Mouse (Mus musculus): Measurements from ENCODE around the gene Eln. TPM values are rescaled to one million over a fixed set of nuclear protein-coding genes. Genes with fewer than 3 reads are reported as not detected.

Eln gene
- 12.4 and 12.9 TPM in 2 replicates for polyA plus RNA-seq (2016; fragmentation: Nextera tagmentation; extraction: Ambion mirVana)

- H3K4me3 ChIP-seq (replicated peaks), result peak within 1 kb of the TSS; percentile 44
- H3K4me2 ChIP-seq, result peak within 1 kb of the TSS; percentile 77
- H3K36me3 ChIP-seq, result no peaks in the 10 kb centered on the region
- H3K27ac ChIP-seq, result peak within 1 kb of the TSS; percentile 80
- H3K9me3 ChIP-seq, result no peaks in the 10 kb centered on the region
- peak; percentile 49 for ATAC-seq (ENCODE audit: insufficient number of reproducible peaks, insufficient read depth, low FRiP score, low TSS enrichment, low read depth)
- H3K4me1 ChIP-seq (replicated peaks), result peaks cover 36% of the 10 kb centered on the region
- WGBS, result 1% methylated on average over 22 of the region's 28 CpGs
- peak within 1 kb of the TSS; percentile 69 for H3K9ac ChIP-seq (replicated peaks)
- peaks cover 26% of the 10 kb centered on the region; the same call in 1 of the 2 replicates for H3K27me3 ChIP-seq
Measured at GRCm38 (mm10) chr5:134746890-134747511, at the start of gene Eln. Eln (minus strand) TSS chr5:134747323.

DNA sequence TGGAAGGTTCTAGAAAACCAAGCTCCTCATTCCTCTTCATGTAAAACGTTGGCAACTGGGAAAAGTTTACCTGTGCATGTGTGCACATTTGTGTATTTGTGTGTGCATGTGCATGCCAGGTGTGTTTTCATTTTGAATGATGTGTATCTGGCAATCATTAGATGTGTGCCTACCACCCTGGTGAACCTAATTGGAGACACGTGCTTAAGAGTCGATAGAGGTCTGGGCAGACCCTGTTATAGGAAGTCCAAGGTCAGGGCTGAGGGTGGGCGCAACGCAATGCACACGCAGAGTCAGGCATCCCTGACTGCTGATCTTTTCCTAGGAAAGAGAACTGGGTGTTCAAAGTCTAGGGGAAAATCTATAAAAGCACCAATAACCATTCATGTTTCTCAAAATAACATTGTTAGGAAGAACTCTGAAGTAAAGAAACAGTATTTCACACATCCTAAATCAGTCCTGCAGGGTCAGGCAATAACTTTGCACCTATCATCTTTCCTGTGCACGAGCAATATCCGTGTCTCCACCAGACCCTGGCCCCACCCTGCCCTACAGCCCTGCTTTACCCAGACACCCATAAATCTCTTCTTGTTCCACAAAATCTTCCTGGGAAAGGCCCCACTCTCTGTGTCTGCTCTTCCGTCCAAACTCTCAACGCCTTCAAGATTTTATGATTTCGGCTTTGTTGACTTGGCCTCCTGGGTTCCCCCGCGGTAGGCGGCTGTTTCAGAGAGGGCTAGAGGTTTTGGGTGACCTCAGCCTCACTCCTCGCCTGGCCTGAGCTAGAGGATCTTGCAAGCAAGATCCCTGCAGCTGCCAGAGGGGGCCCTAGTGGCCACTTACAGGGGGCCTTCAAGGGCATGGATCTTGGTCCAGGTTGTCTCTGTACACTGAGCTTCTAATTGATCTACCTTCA is 43.2 kb upstream of the Eln start:
- no peak overlapping the region for H3K9ac ChIP-seq (replicated peaks)
- no peak overlapping the region for H3K4me2 ChIP-seq
- H3K36me3 ChIP-seq, result no peaks in the 10 kb centered on the region
- peaks cover 12% of the 10 kb centered on the region for H3K9me3 ChIP-seq
- H3K27me3 ChIP-seq, result peaks cover 8% of the 10 kb centered on the region; the same call in 1 of the 2 replicates
- 0 out of 2 replicates have a peak, but pooled peaks have one; percentile 41 for ATAC-seq (ENCODE audit: insufficient number of reproducible peaks, insufficient read depth, low FRiP score, low TSS enrichment, low read depth)
- peak overlapping the region; percentile 41; the same call in 1 of the 2 replicates for H3K27ac ChIP-seq
- H3K4me3 ChIP-seq (replicated peaks), result no peak overlapping the region
- 25% methylated on average over 15 of the region's 15 CpGs for WGBS
- H3K4me1 ChIP-seq (replicated peaks), result peaks cover 28% of the 10 kb centered on the region

- Histone ChIP-seq H3K27me3 (peaks cover 7% of the 10 kb centered on the region; the same call in 1 of the 2 replicates), H3K9ac (replicated peaks) (no peak overlapping the region), H3K4me1 (replicated peaks) (peaks cover 37% of the 10 kb centered on the region), H3K36me3 (no peaks in the 10 kb centered on the region), H3K4me2 (no peak overlapping the region), H3K4me3 (replicated peaks) (no peak overlapping the region), H3K9me3 (peaks cover 12% of the 10 kb centered on the region), H3K27ac (no peak overlapping the region)
- ATAC-seq (ENCODE audit: insufficient number of reproducible peaks, insufficient read depth, low FRiP score, low TSS enrichment, low read depth), result no peak
- 11% methylated on average over 12 of the region's 12 CpGs for WGBS
Measured at GRCm38 (mm10) chr5:134788237-134788636, 41.1 kb upstream of the Eln start.

DNA sequence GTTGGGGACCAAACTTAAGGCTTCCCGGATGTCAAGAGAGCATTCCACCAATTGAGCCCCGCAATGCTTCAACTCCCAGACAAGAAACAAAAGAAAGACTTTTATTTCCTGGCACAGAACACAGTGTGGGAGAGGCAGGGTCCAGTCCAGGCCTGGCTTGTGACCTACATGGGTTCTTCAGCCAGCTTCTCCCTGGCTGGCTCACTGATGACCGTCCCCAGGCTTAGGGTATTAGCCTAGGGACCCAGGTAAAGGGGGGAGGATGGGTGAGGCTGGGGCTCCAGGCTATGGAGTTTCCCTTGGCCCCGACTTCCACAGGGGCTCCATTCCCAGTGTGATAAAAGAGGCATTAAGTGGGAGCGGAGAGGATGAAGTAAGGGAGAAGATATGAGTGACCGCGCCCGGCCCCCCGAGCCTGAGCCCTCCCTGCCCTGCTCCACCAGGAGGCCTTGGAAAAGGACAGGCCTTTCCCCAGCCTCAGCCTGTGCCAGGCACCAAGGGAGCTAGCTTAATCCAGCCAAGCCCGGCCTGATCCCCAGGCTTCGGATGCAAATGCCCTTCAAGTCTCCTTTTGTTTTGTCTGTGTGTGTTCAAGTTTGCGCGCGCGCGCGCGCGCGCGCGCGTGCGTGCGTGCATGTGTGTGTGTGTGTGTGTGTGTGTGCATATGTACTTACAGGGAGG is 38.7 kb upstream of the Eln start:
- 68% methylated on average over 25 of the region's 25 CpGs for WGBS
- Histone ChIP-seq H3K9ac (replicated peaks) (no peak overlapping the region), H3K36me3 (no peaks in the 10 kb centered on the region)

DNA sequence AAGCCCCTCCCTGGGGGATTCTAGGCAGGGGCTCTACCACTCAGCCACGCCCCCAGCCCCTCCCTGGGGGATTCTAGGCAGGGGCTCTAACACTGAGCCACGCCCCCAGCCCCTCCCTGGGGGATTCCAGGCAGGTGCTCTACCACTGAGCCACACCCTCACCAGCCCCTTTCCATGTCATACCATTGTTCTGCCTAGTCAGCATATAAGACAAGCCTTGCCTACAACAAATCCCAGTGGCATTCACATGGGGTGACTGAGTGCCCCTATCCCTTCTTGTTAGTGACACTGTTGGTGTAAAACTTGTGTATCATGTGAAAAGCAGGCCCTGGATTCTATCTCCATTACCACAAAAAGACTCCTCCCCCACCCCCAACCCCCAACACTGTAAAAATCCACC is 36.7 kb upstream of the Eln start:
- H3K4me1 ChIP-seq (replicated peaks), result peaks cover 24% of the 10 kb centered on the region
- ATAC-seq (ENCODE audit: insufficient number of reproducible peaks, insufficient read depth, low FRiP score, low TSS enrichment, low read depth), result no peak
- peaks cover 20% of the 10 kb centered on the region for H3K27me3 ChIP-seq
- no peak overlapping the region for H3K9ac ChIP-seq (replicated peaks)
- H3K36me3 ChIP-seq, result no peaks in the 10 kb centered on the region
- H3K4me2 ChIP-seq, result no peak overlapping the region
- no peak overlapping the region for H3K27ac ChIP-seq
- H3K9me3 ChIP-seq, result no peaks in the 10 kb centered on the region
- 65% methylated on average over 2 of the region's 2 CpGs for WGBS
- no peak overlapping the region for H3K4me3 ChIP-seq (replicated peaks)

More for the DNA sequence above, 38.7 kb upstream of the Eln start:
- no peaks in the 10 kb centered on the region for H3K9me3 ChIP-seq
- H3K27ac ChIP-seq, result no peak overlapping the region
- no peak for ATAC-seq (ENCODE audit: insufficient number of reproducible peaks, insufficient read depth, low FRiP score, low TSS enrichment, low read depth)
- peaks cover 7% of the 10 kb centered on the region; the same call in 1 of the 2 replicates for H3K27me3 ChIP-seq
- H3K4me3 ChIP-seq (replicated peaks), result no peak overlapping the region
- peaks cover 35% of the 10 kb centered on the region for H3K4me1 ChIP-seq (replicated peaks)
- H3K4me2 ChIP-seq, result no peak overlapping the region

DNA sequence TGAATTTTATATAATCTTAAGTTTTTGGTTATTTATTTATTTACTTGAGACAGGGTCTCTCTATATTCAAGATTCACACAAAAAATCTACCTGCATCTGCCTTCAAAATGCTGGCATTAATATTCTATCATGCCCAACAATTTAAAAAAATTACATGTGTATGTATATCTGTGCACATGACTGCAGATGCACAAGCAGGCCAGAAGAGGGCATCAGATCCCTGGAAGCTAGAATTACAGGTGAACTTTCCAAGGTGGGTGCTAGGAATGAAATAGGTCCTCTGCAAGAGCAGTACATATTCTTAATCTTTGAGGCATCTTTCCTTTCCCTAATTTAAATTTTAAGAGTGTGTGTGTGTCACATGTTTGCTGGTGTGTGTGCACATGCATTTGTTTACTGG is 33.8 kb upstream of the Eln start:
- H3K9me3 ChIP-seq, result 0 out of 2 replicates have a peak, but pooled peaks cover 1% of the 10 kb centered on the region
- no peaks in the 10 kb centered on the region for H3K36me3 ChIP-seq
- H3K4me1 ChIP-seq (replicated peaks), result peaks cover 26% of the 10 kb centered on the region; the same call in 1 of the 2 replicates
- ATAC-seq (ENCODE audit: insufficient number of reproducible peaks, insufficient read depth, low FRiP score, low TSS enrichment, low read depth), result no peak
- H3K9ac ChIP-seq (replicated peaks), result no peak overlapping the region
- H3K4me3 ChIP-seq (replicated peaks), result no peak overlapping the region
- H3K27me3 ChIP-seq, result peaks cover 13% of the 10 kb centered on the region
- H3K27ac ChIP-seq, result no peak overlapping the region
- no peak overlapping the region for H3K4me2 ChIP-seq

GRCm38 (mm10) chr5:134780146-134780545 is 33.0 kb upstream of the Eln start:
- H3K9ac ChIP-seq (replicated peaks), result no peak overlapping the region
- no peak overlapping the region for H3K27ac ChIP-seq
- 79% methylated on average over 2 of the region's 2 CpGs for WGBS
- H3K36me3 ChIP-seq, result no peaks in the 10 kb centered on the region
- no peak overlapping the region for H3K4me2 ChIP-seq
- H3K4me3 ChIP-seq (replicated peaks), result no peak overlapping the region
- H3K27me3 ChIP-seq, result peaks cover 13% of the 10 kb centered on the region
- peaks cover 26% of the 10 kb centered on the region; the same call in 1 of the 2 replicates for H3K4me1 ChIP-seq (replicated peaks)
- 0 out of 2 replicates have a peak, but pooled peaks cover 6% of the 10 kb centered on the region for H3K9me3 ChIP-seq
- no peak for ATAC-seq (ENCODE audit: insufficient number of reproducible peaks, insufficient read depth, low FRiP score, low TSS enrichment, low read depth)

- Histone ChIP-seq H3K27me3 (peaks cover 17% of the 10 kb centered on the region), H3K36me3 (no peaks in the 10 kb centered on the region), H3K9ac (replicated peaks) (no peak overlapping the region), H3K4me1 (replicated peaks) (peaks cover 15% of the 10 kb centered on the region; the same call in 1 of the 2 replicates), H3K4me2 (no peak overlapping the region), H3K27ac (peak overlapping the region; percentile 7), H3K4me3 (replicated peaks) (no peak overlapping the region), H3K9me3 (0 out of 2 replicates have a peak, but pooled peaks cover 6% of the 10 kb centered on the region)
- 34% methylated on average over 12 of the region's 12 CpGs for WGBS
- ATAC-seq (ENCODE audit: insufficient number of reproducible peaks, insufficient read depth, low FRiP score, low TSS enrichment, low read depth), result no peak
Measured at GRCm38 (mm10) chr5:134776551-134776950, 29.4 kb upstream of the Eln start.

DNA sequence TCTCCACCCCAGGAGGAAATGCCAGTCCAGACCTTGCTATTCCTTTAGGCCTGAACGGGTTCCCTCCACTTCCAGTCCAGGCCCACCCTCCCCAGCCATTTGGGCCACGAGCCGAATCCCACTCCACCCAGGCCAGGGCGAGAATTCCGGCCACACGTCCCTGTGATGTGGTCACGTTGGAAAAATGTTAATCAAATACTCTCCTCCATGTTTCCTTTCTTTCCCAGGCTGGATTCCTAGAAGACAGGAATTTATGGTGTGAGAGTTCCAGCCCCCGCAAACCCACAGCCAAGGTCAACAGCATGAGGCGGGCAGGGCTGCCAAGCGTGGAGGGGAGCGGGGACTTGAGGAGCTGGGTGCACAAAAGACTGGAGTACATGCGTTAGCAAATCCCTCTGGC is 25.4 kb upstream of the Eln start:
- ATAC-seq (ENCODE audit: insufficient number of reproducible peaks, insufficient read depth, low FRiP score, low TSS enrichment, low read depth), result no peak
- Histone ChIP-seq H3K4me2 (no peak overlapping the region), H3K36me3 (no peaks in the 10 kb centered on the region), H3K27me3 (peaks cover 5% of the 10 kb centered on the region; the same call in 1 of the 2 replicates), H3K4me3 (replicated peaks) (no peak overlapping the region), H3K27ac (no peak overlapping the region), H3K9ac (replicated peaks) (no peak overlapping the region), H3K4me1 (replicated peaks) (peaks cover 10% of the 10 kb centered on the region; the same call in 1 of the 2 replicates), H3K9me3 (0 out of 2 replicates have a peak, but pooled peaks cover 6% of the 10 kb centered on the region)
- WGBS, result 84% methylated on average over 12 of the region's 12 CpGs

- peaks cover 5% of the 10 kb centered on the region; the same call in 1 of the 2 replicates for H3K27me3 ChIP-seq
- no peak overlapping the region for H3K4me3 ChIP-seq (replicated peaks)
- peaks cover 4% of the 10 kb centered on the region; the same call in 1 of the 2 replicates for H3K4me1 ChIP-seq (replicated peaks)
- no peak for ATAC-seq (ENCODE audit: insufficient number of reproducible peaks, insufficient read depth, low FRiP score, low TSS enrichment, low read depth)
- no peak overlapping the region for H3K4me2 ChIP-seq
- 0 out of 2 replicates have a peak, but pooled peaks cover 6% of the 10 kb centered on the region for H3K9me3 ChIP-seq
- 83% methylated on average over 3 of the region's 3 CpGs for WGBS
- H3K36me3 ChIP-seq, result no peaks in the 10 kb centered on the region
- H3K27ac ChIP-seq, result no peak overlapping the region
- no peak overlapping the region for H3K9ac ChIP-seq (replicated peaks)
Measured at GRCm38 (mm10) chr5:134771750-134772149, 24.6 kb upstream of the Eln start.

Data from limb, embryonic 12.5 days (tissue).